Mouse (Mus musculus) subcutaneous adipose tissue, adult 2 months (tissue): ENCODE results near the gene Mapk12. TPM values are rescaled to one million over a fixed set of nuclear protein-coding genes. Genes with fewer than 3 reads are reported as not detected.

Experiments used
- polyA plus RNA-seq: library from polyadenylated mRNA; depleted of rRNA; stranded (reverse); fragments of >200 nt; gene quantifications from 2 replicates; pipeline ENCODE4 v1.2.3, GENCODE M21; 2012; ENCODE audit warnings: low replicate concordance; rRNA removed

Gene Mapk12
- 18.6 and 31.5 TPM in 2 replicates for polyA plus RNA-seq

DNA sequence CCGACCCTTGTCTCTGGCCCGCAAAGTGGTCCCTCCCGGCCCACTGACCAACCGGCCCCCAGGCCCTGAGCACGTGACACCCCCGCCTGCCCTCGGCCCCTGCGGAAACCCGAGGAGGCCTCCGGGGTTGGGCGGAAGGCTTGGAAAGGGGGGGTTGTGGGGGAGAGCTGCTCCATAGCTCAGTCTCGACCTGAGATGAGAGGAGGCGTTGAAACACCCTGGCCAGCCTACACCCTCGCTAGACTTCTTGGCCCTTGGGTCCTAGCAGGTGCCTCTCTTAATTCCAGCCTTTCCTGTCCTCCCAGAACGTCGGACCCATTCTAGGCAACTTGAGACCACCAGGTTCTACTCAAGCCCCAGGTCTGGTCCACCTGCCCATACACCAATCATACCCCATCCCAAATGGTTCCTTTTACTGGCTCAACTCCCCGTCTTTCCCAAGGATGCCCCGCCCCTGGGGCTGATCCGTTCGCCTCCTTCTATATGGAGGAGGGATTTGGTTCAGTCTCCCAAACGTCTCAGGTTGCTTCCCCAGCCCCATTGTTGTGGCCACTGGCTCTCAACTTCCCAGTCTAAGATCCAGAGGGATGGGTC is at the start of gene Mapk12:
TSS of gene Mapk12 (minus strand) at position 45 of the 594 bp plus-strand sequence.

GRCm38 (mm10) chr15:89180571-89181229 is 40.2 kb upstream of the Mapk12 start, which contains the start of gene Plxnb2:
TSS of gene Plxnb2 (minus strand) at chr15:89180788.

DNA sequence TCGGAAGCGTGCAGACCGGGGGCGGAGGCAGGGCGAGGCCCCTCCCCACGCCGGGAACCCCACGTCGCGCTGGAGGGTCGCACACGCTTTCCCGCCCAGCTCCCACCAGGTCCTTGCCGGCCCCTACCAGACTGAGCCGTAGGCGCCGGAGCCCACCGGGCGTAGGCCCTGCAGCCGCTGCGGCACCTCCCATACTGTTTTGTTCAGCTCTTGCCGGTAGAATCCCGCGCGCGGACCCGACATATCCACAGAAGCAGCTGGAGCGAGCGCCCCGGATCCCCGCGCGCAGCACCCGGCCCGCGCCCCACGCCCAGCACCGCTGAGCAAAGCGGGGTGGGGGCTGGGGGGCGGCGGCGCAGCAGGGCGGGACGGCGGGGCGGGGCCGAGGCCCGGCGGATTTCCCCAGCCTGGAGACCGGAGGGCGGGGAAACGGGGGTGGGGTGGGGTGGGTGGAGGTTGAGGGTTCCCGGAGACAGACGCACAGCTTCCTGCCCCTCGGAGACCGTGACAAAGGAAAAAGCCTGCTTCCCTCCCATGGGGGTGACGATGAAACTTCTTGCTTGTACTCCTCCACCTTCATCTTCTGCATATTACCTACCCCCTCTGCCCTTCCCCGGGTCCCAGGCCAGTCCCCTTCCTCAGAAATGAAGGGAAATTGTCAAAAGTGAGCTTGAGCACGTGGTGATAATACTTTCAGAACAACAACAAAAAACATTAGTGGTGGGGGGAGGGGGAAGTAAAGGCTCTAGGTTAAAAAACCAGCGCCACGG is 9.0 kb upstream of the Mapk12 start, which contains the start of gene Mapk11:
TSS of gene Mapk11 (minus strand) at position 358 of the 770 bp plus-strand sequence.

GRCm38 (mm10) chr15:89128382-89129350 is 11.8 kb downstream of the Mapk12 start, which contains the start of gene Hdac10:
TSS of gene Hdac10 (minus strand) at chr15:89128700.

GRCm38 (mm10) chr15:89122649-89123366 is 17.7 kb downstream of the Mapk12 start, which contains the start of gene Tubgcp6:
TSS of gene Tubgcp6 (minus strand) at chr15:89123112.

DNA sequence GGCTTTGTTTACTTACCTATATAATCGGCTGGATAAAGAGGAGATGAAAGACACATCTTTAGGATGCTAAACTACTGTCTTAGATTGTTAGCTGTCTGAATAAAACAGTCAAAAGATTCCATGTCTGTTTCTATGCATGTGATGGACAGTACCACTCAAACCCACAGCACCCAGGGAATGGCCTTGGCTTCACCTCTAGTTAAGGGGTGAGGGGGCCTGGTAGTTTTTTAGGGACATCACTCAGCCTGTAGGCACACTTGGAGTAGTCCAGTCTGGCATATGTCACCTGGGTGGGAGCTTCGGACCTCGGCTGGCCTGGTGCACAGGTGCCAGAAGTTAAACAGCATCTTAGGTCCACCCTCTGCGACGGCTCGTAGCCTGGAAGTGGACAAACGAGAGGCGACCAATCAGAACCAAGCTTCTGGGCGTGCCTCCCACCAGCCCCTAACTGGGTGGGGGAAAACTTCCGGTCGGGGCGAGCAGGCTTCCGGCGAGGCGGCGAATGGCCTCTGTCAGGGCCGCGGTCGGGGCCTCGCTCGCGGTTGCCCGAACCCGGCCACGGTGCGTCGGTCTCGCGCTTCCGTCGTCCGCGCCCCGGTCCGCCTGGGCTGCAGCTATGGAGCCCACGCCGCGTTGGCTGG is 51.8 kb downstream of the Mapk12 start, which contains the start of gene Selenoo:
TSS of gene Selenoo (plus strand) at position 478 of the 641 bp plus-strand sequence.

Other genes with a start within 250 kb of the Mapk12 start
- not detected in 2 replicates for gene Ttll8, start 186.3 kb downstream of the Mapk12 start, polyA plus RNA-seq
- gene Mlc1, start 161.7 kb downstream of the Mapk12 start, polyA plus RNA-seq = 0.17 TPM in 1 of 2 replicates, not detected in the other
- not detected in 2 replicates for gene Mov10l1, start 157.8 kb downstream of the Mapk12 start, polyA plus RNA-seq
- 0.33 TPM in 1 of 2 replicates, not detected in the other for gene Panx2, start 81.0 kb downstream of the Mapk12 start, polyA plus RNA-seq
- 33.3 and 53.5 TPM in 2 replicates for gene Trabd, start 65.6 kb downstream of the Mapk12 start, polyA plus RNA-seq
- gene Selenoo, start 51.6 kb downstream of the Mapk12 start, polyA plus RNA-seq = 40.9 and 49.5 TPM in 2 replicates
- 27.8 and 39.6 TPM in 2 replicates for gene Tubgcp6, start 17.6 kb downstream of the Mapk12 start, polyA plus RNA-seq
- gene Hdac10, start 12.0 kb downstream of the Mapk12 start, polyA plus RNA-seq = 41.7 and 54.8 TPM in 2 replicates
- gene Mapk11, start 8.9 kb upstream of the Mapk12 start, polyA plus RNA-seq = 11.1 and 14.2 TPM in 2 replicates
- 65.4 and 208 TPM in 2 replicates for gene Plxnb2, start 40.1 kb upstream of the Mapk12 start, polyA plus RNA-seq
- gene Dennd6b, start 55.8 kb upstream of the Mapk12 start, polyA plus RNA-seq = 12.7 and 21.1 TPM in 2 replicates
- gene Ppp6r2, start 70.8 kb upstream of the Mapk12 start, polyA plus RNA-seq = 60.4 and 149 TPM in 2 replicates
- 169 and 209 TPM in 2 replicates for gene Sbf1, start 174.6 kb upstream of the Mapk12 start, polyA plus RNA-seq
- 0.18 TPM in 1 of 2 replicates, not detected in the other for gene Adm2, start 182.0 kb upstream of the Mapk12 start, polyA plus RNA-seq
- not detected in 2 replicates for gene Miox, start 193.7 kb upstream of the Mapk12 start, polyA plus RNA-seq
- gene Lmf2, start 215.0 kb upstream of the Mapk12 start, polyA plus RNA-seq = 49.7 and 68.9 TPM in 2 replicates
- 111 and 131 TPM in 2 replicates for gene Ncaph2, start 215.0 kb upstream of the Mapk12 start, polyA plus RNA-seq
- 31.0 and 49.1 TPM in 2 replicates for gene Sco2, start 233.1 kb upstream of the Mapk12 start, polyA plus RNA-seq
- gene Tymp, start 236.3 kb upstream of the Mapk12 start, polyA plus RNA-seq = 2.2 and 2.5 TPM in 2 replicates
- 3.5 and 8.1 TPM in 2 replicates for gene Odf3b, start 238.6 kb upstream of the Mapk12 start, polyA plus RNA-seq
- gene Klhdc7b, start 244.2 kb upstream of the Mapk12 start, polyA plus RNA-seq = not detected in 2 replicates